Mouse (Mus musculus) liver, embryonic 14.5 days (tissue): ENCODE measurements around the gene Ap3s2. TPM values are rescaled to one million over a fixed set of nuclear protein-coding genes. Genes with fewer than 3 reads are reported as not detected.
A peak's percentile ranks its signal among the peaks of the same experiment; 100 is the strongest.

Experiments used
- ATAC-seq: fragments of 200-750 bp; cut with Nextera tagmentation; 2 replicates; pipeline ENCODE4 v1.8.0; 2017; ENCODE audit warnings: moderate number of reproducible peaks, mild to moderate bottlenecking, moderate library complexity; ENCODE audit not compliant: insufficient read depth
- DNase-seq, 3 experiments: peaks; one replicate each; pipeline ENCODE4 v3.0.0-alpha.2; 2012 to 2013; ENCODE audit warnings: low read depth in 3 of 3, low spot score in 3 of 3
- H3K27ac ChIP-seq: fragments of 300-500 bp; sonication (generic); 2 replicates; pipeline ENCODE4 v1.5.1; 2014; ENCODE audit warnings: moderate library complexity, mild to moderate bottlenecking, control low read depth, inconsistent platforms
- H3K27me3 ChIP-seq: fragments of 300-500 bp; sonication (generic); 2 replicates; pipeline ENCODE4 v1.6.1; 2014; ENCODE audit warnings: mild to moderate bottlenecking, low read length, moderate library complexity; ENCODE audit not compliant: control insufficient read depth, insufficient read depth
- H3K36me3 ChIP-seq: fragments of 300-500 bp; sonication (generic); replicated peaks from 2 replicates; pipeline ENCODE4 v1.6.1; 2014; ENCODE audit warnings: low read depth; ENCODE audit not compliant: control insufficient read depth, insufficient read depth
- H3K4me1 ChIP-seq, 2 experiments: fragments of 200-500 bp in 1 of 2; fragments of 300-500 bp in 1 of 2; sonication (generic) in 1 of 2; replicated peaks; 2 replicates each; pipeline ENCODE4 v1.6.1; 2012 to 2014; ENCODE audit warnings: antibody characterized with exemption in 1 of 2, inconsistent platforms in 1 of 2, low read length in 1 of 2; ENCODE audit not compliant: control insufficient read depth in 2 of 2, insufficient read depth in 2 of 2
- H3K4me2 ChIP-seq: fragments of 300-500 bp; sonication (generic); 2 replicates; pipeline ENCODE4 v1.6.1; 2014; ENCODE audit warnings: low read depth, mild to moderate bottlenecking, control low read depth, moderate library complexity
- H3K4me3 ChIP-seq, 2 experiments: fragments of 200-500 bp in 1 of 2; fragments of 300-500 bp in 1 of 2; sonication (generic) in 1 of 2; 2 replicates each; pipeline ENCODE4 v1.5.1; 2012 to 2014; ENCODE audit warnings: low read depth in 2 of 2, low read length in 2 of 2, mild to moderate bottlenecking in 2 of 2, control low read depth in 1 of 2, inconsistent platforms in 1 of 2, moderate library complexity in 1 of 2; ENCODE audit not compliant: insufficient read depth in 1 of 2
- H3K9ac ChIP-seq: fragments of 300-500 bp; sonication (generic); replicated peaks from 2 replicates; pipeline ENCODE4 v1.6.1; 2014; ENCODE audit warnings: mild to moderate bottlenecking, control low read depth, moderate library complexity
- H3K9me3 ChIP-seq: fragments of 300-500 bp; sonication (generic); 2 replicates; pipeline ENCODE4 v1.6.1; 2016; ENCODE audit warnings: low read length, mixed read lengths; ENCODE audit not compliant: control insufficient read depth
- CTCF ChIP-seq: IDR thresholded peaks from 2 replicates; pipeline ENCODE4 v1.5.1; 2016; ENCODE audit warnings: antibody characterized with exemption, low read depth, control low read depth
- EP300 ChIP-seq: IDR thresholded peaks from 2 replicates; pipeline ENCODE4 v1.6.1; 2016; ENCODE audit warnings: antibody characterized with exemption, low read depth
- WGBS: fragments of 180-500 bp; shearing (Covaris S2); extraction: QIAGEN DNeasy Blood & Tissue Kit; methylation state at CpG from one replicate; pipeline ENCODE4 v1.1.7; 2014; ENCODE audit not compliant: insufficient replicate concordance; 5-methylcytosine and 5-hydroxymethylcytosine counted together
- polyA plus RNA-seq, 2 experiments: library from polyadenylated mRNA; depleted of rRNA in 1 of 2; stranded (reverse) in 1 of 2; unstranded in 1 of 2; fragments of >200 nt; fragmentation: Nextera tagmentation in 1 of 2; extraction: Ambion mirVana in 1 of 2; gene quantifications; 2 replicates each; pipeline versions ENCODE4 v1.2.1 to v1.2.3; 2012 to 2014

Ap3s2 gene
- polyA plus RNA-seq, 2 experiments = 5.6 to 12.2 TPM

GRCm38 (mm10) chr7:79858956-79859630 is 61.4 kb downstream of the Ap3s2 start:
- Histone ChIP-seq H3K9ac (no peak overlapping the region), H3K4me2 (no peak overlapping the region), H3K36me3 (no peaks in the 10 kb centered on the region), H3K4me1 (peaks cover 0 to 7% of the 10 kb centered on the region in 2 experiments; a peak in 1 of 4 replicates), H3K9me3 (no peaks in the 10 kb centered on the region), H3K27me3 (no peaks in the 10 kb centered on the region), H3K4me3 (no peak overlapping the region), H3K27ac (no peak overlapping the region)
- TF ChIP-seq EP300 (no peak), CTCF (no peak)
- 37% methylated on average over 9 of the region's 9 CpGs for WGBS
- DNase-seq (no peak), ATAC-seq (no peak)

GRCm38 (mm10) chr7:79858202-79858934 is 62.1 kb downstream of the Ap3s2 start:
- Histone ChIP-seq H3K4me1 (peaks cover 0 to 7% of the 10 kb centered on the region in 2 experiments; a peak in 1 of 4 replicates), H3K9ac (no peak overlapping the region), H3K27ac (no peak overlapping the region), H3K4me3 (no peak overlapping the region), H3K27me3 (no peaks in the 10 kb centered on the region), H3K4me2 (no peak overlapping the region), H3K9me3 (no peaks in the 10 kb centered on the region), H3K36me3 (no peaks in the 10 kb centered on the region)
- TF ChIP-seq EP300 = no peak
- TF ChIP-seq CTCF = no peak
- WGBS = 20% methylated on average over 11 of the region's 11 CpGs
- DNase-seq (no peak), ATAC-seq (no peak)

- ATAC-seq = no peak
- WGBS = 54% methylated on average over 4 of the region's 4 CpGs
- Histone ChIP-seq H3K4me3 (no peak overlapping the region), H3K9me3 (no peaks in the 10 kb centered on the region), H3K9ac (no peak overlapping the region), H3K27ac (no peak overlapping the region), H3K27me3 (no peaks in the 10 kb centered on the region), H3K36me3 (no peaks in the 10 kb centered on the region), H3K4me1 (peaks cover 0 to 7% of the 10 kb centered on the region in 2 experiments; a peak in 1 of 4 replicates), H3K4me2 (no peak overlapping the region)
- DNase-seq = no peak
- TF ChIP-seq EP300 (no peak), CTCF (no peak)
These were observed 64.1 kb downstream of the Ap3s2 start for GRCm38 (mm10) chr7:79856305-79856704.

- H3K9ac ChIP-seq = no peak overlapping the region
- H3K4me3 ChIP-seq = peak overlapping the region; percentile 27 to 42
- peaks cover 9% of the 10 kb centered on the region; the same call in 1 of the 2 replicates for H3K27me3 ChIP-seq
- H3K9me3 ChIP-seq = no peaks in the 10 kb centered on the region
- H3K27ac ChIP-seq = no peak overlapping the region
- ATAC-seq (peak; percentile 23; the same call in 1 of the 2 replicates), DNase-seq (no peak)
- 10% methylated on average over 52 of the region's 53 CpGs for WGBS
- no peak for TF ChIP-seq EP300
- TF ChIP-seq CTCF = no peak
- H3K4me1 ChIP-seq = peaks cover 0 to 2% of the 10 kb centered on the region in 2 experiments; a peak in 2 of 4 replicates
- peak overlapping the region; percentile 51 for H3K4me2 ChIP-seq
- H3K36me3 ChIP-seq = no peaks in the 10 kb centered on the region
These were observed 72.7 kb downstream of the Ap3s2 start for GRCm38 (mm10) chr7:79847456-79848451.
